Mouse (Mus musculus) cerebral cortex, adult 2 months (tissue): Measurements from ENCODE around the gene Gm21883.

Source experiments
- WGBS: fragments of 180-500 bp; shearing (Covaris S2); methylation state at CpG from one replicate; pipeline ENCODE4 v1.1.7; 2018; 5-methylcytosine and 5-hydroxymethylcytosine counted together

The Gm21883 gene

DNA sequence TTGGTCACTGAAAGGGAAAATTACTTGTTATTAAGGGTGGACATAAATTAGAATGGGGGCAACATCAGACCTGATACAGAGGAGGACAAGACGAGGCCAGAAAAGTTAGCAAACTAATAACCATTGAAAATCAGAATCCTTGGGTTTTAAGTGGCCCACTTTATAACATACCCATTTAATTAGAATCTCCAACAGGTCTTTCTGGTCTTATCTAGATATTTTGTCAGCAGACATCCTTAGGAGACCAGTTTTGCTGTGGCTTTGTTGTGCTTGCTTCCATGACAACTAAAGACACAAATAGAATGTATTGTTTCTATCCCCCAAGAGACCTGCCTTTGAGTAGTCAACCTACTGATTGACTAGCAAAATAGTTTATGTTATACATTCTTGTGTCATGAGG is at the start of gene Gm21883:
Gene Gm21883 (minus strand): TSS at position 101 of the 400 bp plus-strand sequence.
- no CpG with 5 or more reads among the region's 1 CpGs for WGBS

DNA sequence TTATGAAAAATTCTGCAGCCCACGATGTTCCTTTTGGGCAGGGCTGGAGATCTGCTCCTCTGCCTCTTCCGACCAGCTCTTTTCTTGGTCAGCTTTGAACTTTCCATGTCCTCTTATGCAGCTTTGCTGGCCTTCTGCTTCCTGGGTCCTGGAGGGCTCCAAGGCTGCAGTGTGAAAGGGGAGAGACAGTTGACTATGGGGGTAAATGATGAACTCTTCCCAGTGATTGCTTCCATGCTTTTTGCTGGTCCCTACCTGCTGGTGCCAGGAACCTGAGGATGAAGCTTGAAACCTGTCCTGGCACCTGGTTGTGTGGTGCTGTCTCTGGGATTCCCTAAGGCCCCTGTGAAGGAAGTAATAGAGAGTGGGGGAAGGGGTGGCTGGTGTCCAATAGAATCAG is 44.7 kb upstream of the Gm21883 start, which contains the start of gene Spin2e:
Gene Spin2e (minus strand): TSS at position 101 of the 400 bp plus-strand sequence.
- 88% methylated on average over 2 of the region's 2 CpGs for WGBS
